Mouse (Mus musculus) central nervous system, embryonic 14 days (tissue): ENCODE data around the gene Zer1. TPM values are rescaled to one million over a fixed set of nuclear protein-coding genes. Genes with fewer than 3 reads are reported as not detected.

Source experiments
- polyA plus RNA-seq: library from polyadenylated mRNA; depleted of rRNA; stranded (reverse); fragments of >200 nt; gene quantifications from 2 replicates; pipeline ENCODE4 v1.2.3, GENCODE M21; 2012; rRNA removed

The Zer1 gene
- 69.0 TPM in 2 replicates for polyA plus RNA-seq

GRCm38 (mm10) chr2:30124472-30125274, at the start of gene Zer1:
Zer1 (minus strand) TSS chr2:30124585.

GRCm38 (mm10) chr2:30171371-30171996, 47.1 kb upstream of the Zer1 start, which contains the start of gene Endog:
Endog (plus strand) TSS chr2:30171493.

GRCm38 (mm10) chr2:30133613-30134377, 9.4 kb upstream of the Zer1 start, which contains the start of gene Tbc1d13:
Tbc1d13 (plus strand) TSS chr2:30133746.

GRCm38 (mm10) chr2:30093471-30094207, 30.7 kb downstream of the Zer1 start, which contains the start of gene Zdhhc12:
Zdhhc12 (minus strand) TSS chr2:30093648.

GRCm38 (mm10) chr2:30077502-30078348, 46.7 kb downstream of the Zer1 start, which contains the start of gene Pkn3:
Pkn3 (plus strand) TSS chr2:30077684.

GRCm38 (mm10) chr2:30057223-30057904, 67.0 kb downstream of the Zer1 start, which contains the start of gene Set:
Set (plus strand) TSS chr2:30057378.

GRCm38 (mm10) chr2:30048699-30049388, 75.5 kb downstream of the Zer1 start, which contains the start of gene Wdr34:
Wdr34 (minus strand) TSS chr2:30048881.

Other genes with a start within 250 kb of the Zer1 start
- gene Odf2, start 235.4 kb downstream of the Zer1 start, polyA plus RNA-seq = 92.1 and 102 TPM in 2 replicates
- 55.0 and 55.1 TPM in 2 replicates for gene Gle1, start 189.2 kb downstream of the Zer1 start, polyA plus RNA-seq
- gene Sptan1, start 159.0 kb downstream of the Zer1 start, polyA plus RNA-seq = 550 and 589 TPM in 2 replicates
- gene Wdr34, start 75.7 kb downstream of the Zer1 start, polyA plus RNA-seq = 63.2 and 64.7 TPM in 2 replicates
- gene Set, start 67.2 kb downstream of the Zer1 start, polyA plus RNA-seq = 346 and 393 TPM in 2 replicates
- gene Pkn3, start 46.9 kb downstream of the Zer1 start, polyA plus RNA-seq = 9.1 TPM in 2 replicates
- 30.2 and 39.0 TPM in 2 replicates for gene Zdhhc12, start 30.9 kb downstream of the Zer1 start, polyA plus RNA-seq
- 61.3 and 63.8 TPM in 2 replicates for gene Tbc1d13, start 9.2 kb upstream of the Zer1 start, polyA plus RNA-seq
- 14.6 and 18.2 TPM in 2 replicates for gene Endog, start 46.9 kb upstream of the Zer1 start, polyA plus RNA-seq
- 54.3 and 55.7 TPM in 2 replicates for gene Spout1, start 53.9 kb upstream of the Zer1 start, polyA plus RNA-seq
- gene Kyat1, start 81.3 kb upstream of the Zer1 start, polyA plus RNA-seq = 31.1 and 32.9 TPM in 2 replicates
- 26.6 and 28.7 TPM in 2 replicates for gene Lrrc8a, start 113.1 kb upstream of the Zer1 start, polyA plus RNA-seq
- 11.1 and 16.3 TPM in 2 replicates for gene Gm28035, start 116.0 kb upstream of the Zer1 start, polyA plus RNA-seq
- gene Phyhd1, start 141.6 kb upstream of the Zer1 start, polyA plus RNA-seq = 16.7 and 19.0 TPM in 2 replicates
- gene Gm28038, start 156.5 kb upstream of the Zer1 start, polyA plus RNA-seq = not detected in 2 replicates
- gene Dolk, start 161.7 kb upstream of the Zer1 start, polyA plus RNA-seq = 11.0 and 12.2 TPM in 2 replicates
- gene Nup188, start 161.8 kb upstream of the Zer1 start, polyA plus RNA-seq = 42.1 and 44.5 TPM in 2 replicates
- 289 and 290 TPM in 2 replicates for gene Sh3glb2, start 234.8 kb upstream of the Zer1 start, polyA plus RNA-seq
- gene Miga2, start 239.6 kb upstream of the Zer1 start, polyA plus RNA-seq = 36.1 and 36.8 TPM in 2 replicates